Mouse (Mus musculus) adrenal gland, adult 8-10 months (tissue): Measurements from ENCODE around the gene Vrk2. TPM values are rescaled to one million over a fixed set of nuclear protein-coding genes. Genes with fewer than 3 reads are reported as not detected.

Experiments used
- DNase-seq: peaks from one replicate; pipeline ENCODE4 v3.0.0; 2022
- total RNA-seq, 4 experiments: library from RNA; stranded (reverse); gene quantifications; 2 replicates each; pipeline ENCODE4 v1.2.4; 2022

Vrk2 gene
- total RNA-seq, 4 experiments from 2014 or later: 8.2 to 12.6 (median 10.2) TPM

- no peak for DNase-seq
Observed at GRCm38 (mm10) chr11:26537816-26538215, 56.0 kb downstream of the Vrk2 start.

GRCm38 (mm10) chr11:26533828-26534119, 60.0 kb downstream of the Vrk2 start:
- no peak for DNase-seq

DNA sequence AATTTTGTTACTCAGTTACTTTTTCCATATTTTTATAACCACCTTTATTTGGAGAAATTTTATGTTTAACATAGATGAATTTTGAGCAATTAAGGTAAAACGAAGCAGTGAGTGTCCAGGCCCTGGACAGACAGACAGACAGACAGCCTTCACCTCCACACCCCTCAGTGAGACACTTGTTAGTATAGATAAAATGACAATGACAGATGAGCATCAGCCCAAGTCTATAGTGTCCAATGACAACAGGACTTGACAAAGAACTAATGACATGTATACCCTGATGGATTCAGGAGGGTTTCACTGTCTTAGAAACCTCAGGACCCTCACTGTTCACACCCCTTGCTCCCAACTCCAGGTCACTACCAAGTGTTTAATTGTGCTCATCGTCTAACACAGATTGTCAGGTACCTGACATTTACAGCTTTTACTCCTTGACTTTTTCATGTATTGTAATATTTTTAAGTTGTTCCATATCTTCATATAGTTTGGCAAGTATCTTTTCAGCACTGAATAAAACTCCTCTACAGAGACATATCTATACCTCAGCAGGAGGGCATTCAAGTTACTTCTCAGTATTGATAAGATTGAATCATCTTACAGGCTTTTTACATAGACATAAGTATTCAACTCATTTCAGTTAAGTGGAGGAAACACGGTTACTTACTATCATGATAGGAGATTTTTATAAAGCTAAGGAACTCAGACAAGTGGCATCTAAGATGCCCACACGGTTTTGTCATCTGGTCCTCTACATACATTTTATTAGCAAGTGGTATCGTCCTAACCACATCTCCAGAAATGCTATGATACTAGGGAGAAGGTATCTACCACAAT, 60.6 kb downstream of the Vrk2 start:
- DNase-seq: no peak

DNA sequence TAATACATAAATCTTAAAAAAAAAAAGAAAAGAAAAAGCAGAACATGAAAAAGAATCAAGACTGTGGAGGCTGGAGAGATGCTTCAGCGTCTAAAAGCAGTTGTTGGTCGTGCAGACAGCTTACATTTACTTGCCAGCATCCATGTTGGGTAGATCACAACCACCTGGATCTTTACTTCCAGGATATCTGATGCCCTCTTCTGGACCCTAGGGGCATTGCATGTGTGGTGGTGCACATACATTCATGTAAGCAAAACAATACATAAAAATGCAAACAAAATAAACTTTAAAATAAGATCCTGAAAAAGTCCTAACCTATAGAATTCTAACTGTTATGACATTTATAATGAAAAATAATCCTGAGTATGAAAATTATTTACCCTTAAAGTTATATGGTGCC, 66.9 kb downstream of the Vrk2 start:
- DNase-seq: no peak

GRCm38 (mm10) chr11:26518991-26519390, 74.8 kb downstream of the Vrk2 start:
- DNase-seq: no peak

DNA sequence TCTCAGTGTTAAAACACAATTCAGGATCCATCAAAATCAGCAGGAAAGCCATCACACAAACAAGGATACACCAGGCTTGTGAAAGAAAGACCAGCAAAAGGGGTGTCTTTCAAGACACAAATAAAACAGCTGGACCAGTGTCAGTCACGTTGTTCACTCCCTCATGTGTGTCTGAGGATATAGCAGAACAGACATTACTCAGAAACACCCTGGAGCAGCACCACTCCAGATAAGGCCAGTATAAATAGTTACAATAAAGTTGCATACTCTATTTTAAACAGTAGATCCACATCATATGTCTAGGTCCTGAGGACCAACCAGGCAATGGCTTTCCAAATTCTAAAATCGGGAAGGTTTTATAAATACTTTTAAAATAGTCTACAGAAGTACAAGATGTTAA, 77.7 kb downstream of the Vrk2 start:
- DNase-seq: no peak

DNA sequence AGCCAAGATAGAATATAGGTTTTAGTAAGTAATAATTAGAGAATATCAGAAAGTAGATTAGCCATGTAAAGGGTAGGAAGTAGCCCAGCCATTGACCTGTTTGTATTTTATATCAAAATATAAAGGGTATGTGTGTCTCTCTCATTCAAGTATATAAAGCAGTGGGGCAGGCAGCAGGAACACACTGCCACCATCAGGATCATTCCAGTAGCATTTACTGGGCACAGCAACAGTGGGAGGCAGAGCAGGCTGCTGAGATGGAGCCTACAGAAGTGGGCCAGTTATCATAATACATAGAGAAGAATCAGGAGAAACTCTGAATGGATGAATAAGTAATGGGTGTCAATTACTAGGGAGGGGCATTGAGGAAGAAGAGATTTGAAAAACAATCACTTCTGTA, 80.1 kb downstream of the Vrk2 start:
- DNase-seq: no peak

DNA sequence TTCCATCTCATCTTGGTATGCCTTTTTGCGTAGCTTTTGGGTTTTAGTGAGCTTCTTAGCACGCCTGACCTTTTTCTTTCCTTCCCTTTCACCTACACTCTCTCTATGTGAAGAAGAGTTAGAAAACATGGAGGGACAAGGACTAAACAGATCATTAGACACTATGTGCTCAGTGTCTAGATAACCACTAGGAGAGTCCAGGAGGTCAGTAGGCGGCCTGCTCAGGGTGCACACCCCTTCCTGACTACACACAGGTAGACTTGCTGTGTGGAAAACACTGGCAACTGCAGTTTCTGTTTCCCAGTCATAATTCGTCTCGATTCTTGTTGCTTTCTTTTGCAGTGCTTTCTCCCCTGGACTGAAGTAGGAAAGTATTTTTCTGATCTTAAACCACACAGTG, 97.8 kb downstream of the Vrk2 start:
- no peak for DNase-seq

GRCm38 (mm10) chr11:26489761-26490466, 103.9 kb downstream of the Vrk2 start:
- peak; percentile 10 for DNase-seq

- no peak for DNase-seq
Observed at GRCm38 (mm10) chr11:26481691-26482242, 112.0 kb downstream of the Vrk2 start.

DNA sequence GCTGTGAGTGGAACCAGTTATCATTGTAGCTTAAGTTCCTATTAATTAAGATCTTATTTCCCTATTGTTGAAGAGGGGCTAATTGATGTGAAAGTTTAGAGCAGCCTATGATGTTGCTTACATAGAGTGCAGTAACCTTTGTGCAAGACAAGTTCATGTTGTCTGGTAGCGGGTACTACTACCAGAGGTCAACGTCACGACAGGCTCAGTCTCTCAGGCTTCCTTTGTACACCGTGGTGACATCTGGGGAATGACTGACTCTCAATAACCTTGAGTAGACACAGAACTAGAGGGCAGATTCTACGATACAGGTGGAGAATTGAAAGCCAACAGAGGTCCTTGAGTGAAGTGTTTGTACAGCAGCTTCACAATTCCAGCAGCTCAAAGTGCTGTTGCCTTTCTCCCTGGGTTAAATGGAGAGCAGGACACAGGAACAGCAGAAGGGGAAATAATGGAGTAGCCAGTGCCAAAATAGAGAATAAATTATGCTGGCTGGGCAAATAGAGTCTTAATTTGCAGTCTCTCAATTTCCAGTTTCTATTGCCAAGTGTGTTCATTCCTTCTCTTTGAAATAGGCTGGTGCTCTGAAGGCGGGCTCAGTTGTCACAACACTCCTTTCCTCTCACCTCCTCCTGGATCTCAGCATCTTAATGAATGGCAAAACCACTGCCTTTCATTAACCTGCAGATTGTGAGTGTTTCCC, 116.6 kb downstream of the Vrk2 start:
- no peak for DNase-seq

DNA sequence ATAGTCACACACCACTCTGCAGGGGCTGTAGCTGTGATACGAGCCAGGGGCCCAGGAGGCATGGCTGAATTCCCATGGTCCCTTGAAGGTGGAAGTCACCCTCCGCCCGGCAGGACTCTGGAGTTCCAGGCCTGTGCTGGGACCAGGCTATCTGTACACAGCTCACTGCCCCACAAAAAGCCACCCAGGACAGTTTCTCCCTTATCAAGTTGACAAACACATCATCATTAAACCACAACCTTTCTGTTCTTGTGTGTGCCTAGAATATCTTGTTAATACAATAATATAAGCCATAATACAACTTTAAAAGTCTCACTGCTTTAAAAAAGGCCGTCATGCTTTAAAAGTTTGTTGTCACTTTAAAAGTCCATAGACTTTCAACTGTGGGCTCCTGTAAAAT, 139.7 kb downstream of the Vrk2 start:
- DNase-seq: no peak

- no peak for DNase-seq
Observed at GRCm38 (mm10) chr11:26452693-26453092, 141.1 kb downstream of the Vrk2 start.

DNA sequence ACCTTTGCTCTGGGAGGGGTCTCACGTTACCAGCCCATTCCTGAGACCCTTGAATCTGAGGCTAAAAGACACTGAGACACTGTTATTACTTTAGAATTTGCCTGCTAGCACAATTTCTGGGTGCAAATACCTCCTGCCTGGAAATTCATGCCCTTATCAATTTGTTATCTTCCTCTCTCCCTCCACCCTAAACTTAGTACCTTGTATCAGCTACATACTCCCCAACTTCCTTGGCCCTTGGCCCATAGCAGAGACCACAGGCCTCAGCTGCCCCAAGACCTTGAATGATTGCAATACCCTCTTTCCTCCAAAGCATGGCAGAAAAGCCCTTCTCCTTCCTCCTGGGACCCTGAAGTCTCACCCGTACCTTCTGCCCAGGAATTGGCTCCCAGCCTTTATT, 142.6 kb downstream of the Vrk2 start:
- DNase-seq: no peak

- DNase-seq: no peak
Observed at GRCm38 (mm10) chr11:26450636-26451035, 143.2 kb downstream of the Vrk2 start.

DNA sequence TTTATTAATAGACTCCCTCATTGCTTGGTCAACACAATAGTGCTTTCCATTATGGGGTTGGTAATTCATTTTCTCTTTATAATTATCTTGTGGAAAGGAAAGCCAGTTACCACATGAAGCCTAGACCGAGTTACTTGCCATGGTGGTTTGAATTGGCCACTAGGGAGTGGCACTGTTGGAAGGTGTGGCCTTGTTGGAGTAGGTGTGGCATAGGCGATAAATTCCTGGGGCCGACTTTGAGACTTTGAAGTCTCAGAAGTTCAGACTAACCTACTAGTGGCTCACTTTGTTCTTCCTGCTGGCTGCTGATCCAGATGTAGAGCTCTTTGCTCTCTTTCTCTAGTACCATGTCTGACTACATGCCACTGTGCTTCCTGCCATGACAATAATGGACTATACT, 144.0 kb downstream of the Vrk2 start:
- DNase-seq: no peak

- DNase-seq: no peak
Observed at GRCm38 (mm10) chr11:26444374-26444773, 149.4 kb downstream of the Vrk2 start.

DNA sequence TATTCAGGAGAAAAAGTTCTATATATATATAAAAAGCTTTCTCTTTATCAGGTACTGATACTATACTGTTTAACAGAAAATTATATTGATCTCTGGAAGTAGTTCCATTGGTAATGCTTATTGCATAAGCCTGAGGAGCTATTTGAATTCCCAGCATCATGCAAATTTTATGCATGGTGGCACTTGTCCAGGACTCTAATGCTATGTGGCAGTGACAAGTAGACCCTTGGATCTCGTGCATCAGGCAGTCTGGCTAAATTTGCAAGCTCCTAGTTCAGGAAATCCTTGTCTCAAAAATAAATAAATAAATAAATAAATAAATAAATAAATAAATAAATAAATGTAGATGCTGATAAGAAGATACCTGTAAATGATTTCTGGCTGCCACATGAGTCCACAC, 152.7 kb downstream of the Vrk2 start:
- DNase-seq: no peak

- no peak for DNase-seq
Observed at GRCm38 (mm10) chr11:26437818-26438217, 156.0 kb downstream of the Vrk2 start.

- no peak for DNase-seq
Observed at GRCm38 (mm10) chr11:26434229-26434628, 159.6 kb downstream of the Vrk2 start.

GRCm38 (mm10) chr11:26421472-26421871, 172.3 kb downstream of the Vrk2 start:
- no peak for DNase-seq
